Mouse (Mus musculus): ENCODE data around the gene Alyref.
"Not testable (repeated sequence)": the region's sequence is repeated elsewhere in the genome, so short reads cannot be mapped to it uniquely, and the experiment has no call there.

Alyref gene

GRCm38 (mm10) chr11:120573585-120574277 lies 24.4 kb downstream of the Alyref start:
- DNase-seq (ENCODE audit: low read depth, low spot score): no peak

GRCm38 (mm10) chr11:120572752-120573584 lies 25.2 kb downstream of the Alyref start, which contains the start of gene P4hb:
P4hb (minus strand) TSS chr11:120573253.
- peak; percentile 94 for DNase-seq (ENCODE audit: low read depth, low spot score)

- no peak for DNase-seq (ENCODE audit: low read depth, low spot score)
These were observed 25.8 kb downstream of the Alyref start for GRCm38 (mm10) chr11:120572417-120572751.

GRCm38 (mm10) chr11:120571754-120572416 lies 26.3 kb downstream of the Alyref start:
- no peak for DNase-seq (ENCODE audit: low read depth, low spot score)

- DNase-seq (ENCODE audit: low read depth, low spot score): no peak
These were observed 27.0 kb downstream of the Alyref start for GRCm38 (mm10) chr11:120571122-120571521.

- no peak for DNase-seq (ENCODE audit: low read depth, low spot score)
These were observed 29.8 kb downstream of the Alyref start for GRCm38 (mm10) chr11:120568324-120568723.

- DNase-seq (ENCODE audit: low read depth, low spot score): no peak
These were observed 33.1 kb downstream of the Alyref start for GRCm38 (mm10) chr11:120565114-120565513.

- no peak for DNase-seq (ENCODE audit: low read depth, low spot score)
These were observed 35.2 kb downstream of the Alyref start for GRCm38 (mm10) chr11:120562949-120563348.

GRCm38 (mm10) chr11:120560952-120561728 lies 37.0 kb downstream of the Alyref start:
- no peak for DNase-seq (ENCODE audit: low read depth, low spot score)

GRCm38 (mm10) chr11:120558843-120559242 lies 39.3 kb downstream of the Alyref start:
- DNase-seq (ENCODE audit: low read depth, low spot score): not testable (repeated sequence)

- DNase-seq (ENCODE audit: low read depth, low spot score): no peak
These were observed 42.9 kb downstream of the Alyref start for GRCm38 (mm10) chr11:120555260-120555659.

- DNase-seq (ENCODE audit: low read depth, low spot score): no peak
These were observed 43.3 kb downstream of the Alyref start for GRCm38 (mm10) chr11:120554834-120555233.

- DNase-seq (ENCODE audit: low read depth, low spot score): no peak
These were observed 45.4 kb downstream of the Alyref start for GRCm38 (mm10) chr11:120552736-120553135.

GRCm38 (mm10) chr11:120550810-120551440 lies 47.2 kb downstream of the Alyref start, which contains the start of gene Ppp1r27:
Ppp1r27 (minus strand) TSS chr11:120551132.
- no peak for DNase-seq (ENCODE audit: low read depth, low spot score)

- DNase-seq (ENCODE audit: low read depth, low spot score): no peak
These were observed 48.0 kb downstream of the Alyref start for GRCm38 (mm10) chr11:120549986-120550809.

- peak; percentile 87 for DNase-seq (ENCODE audit: low read depth, low spot score)
These were observed 48.8 kb downstream of the Alyref start, which contains the start of gene Mcrip1 for GRCm38 (mm10) chr11:120549168-120549945. Mcrip1 (minus strand) TSS chr11:120549727.

GRCm38 (mm10) chr11:120548786-120549167 lies 49.4 kb downstream of the Alyref start:
- no peak for DNase-seq (ENCODE audit: low read depth, low spot score)

- no peak for DNase-seq (ENCODE audit: low read depth, low spot score)
These were observed 50.0 kb downstream of the Alyref start for GRCm38 (mm10) chr11:120548214-120548613.

- DNase-seq (ENCODE audit: low read depth, low spot score): no peak
These were observed 50.7 kb downstream of the Alyref start for GRCm38 (mm10) chr11:120547469-120547868.
